Mouse (Mus musculus) CD4-positive helper T cell, adult 2 months (primary cell): ENCODE data around the gene Sik1.

Experiments used
- DNase-seq: peaks from one replicate; pipeline ENCODE4 v3.0.0-alpha.2; 2012; ENCODE audit warnings: low read depth, missing footprints, low spot score

Sik1 gene

DNA sequence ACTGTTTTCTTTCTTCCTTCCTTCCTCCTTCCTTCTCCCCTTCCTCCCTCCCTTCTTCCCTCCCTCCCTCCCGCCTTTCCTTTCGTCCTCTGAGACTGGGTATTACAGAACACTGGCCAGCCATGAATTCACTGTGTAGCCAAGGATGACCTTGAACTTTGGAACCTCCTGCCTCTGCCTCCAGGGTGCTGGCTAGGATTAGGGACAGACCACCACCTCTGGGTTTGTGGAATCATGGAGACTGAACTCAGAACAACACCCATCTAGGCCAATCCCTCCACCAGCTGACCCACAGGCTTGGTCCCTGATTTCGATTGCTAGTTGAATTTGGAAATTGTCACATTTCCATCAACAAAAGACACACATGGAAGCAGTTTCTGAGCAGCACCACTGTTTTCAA, 49.1 kb downstream of the Sik1 start:
- DNase-seq: no peak

DNA sequence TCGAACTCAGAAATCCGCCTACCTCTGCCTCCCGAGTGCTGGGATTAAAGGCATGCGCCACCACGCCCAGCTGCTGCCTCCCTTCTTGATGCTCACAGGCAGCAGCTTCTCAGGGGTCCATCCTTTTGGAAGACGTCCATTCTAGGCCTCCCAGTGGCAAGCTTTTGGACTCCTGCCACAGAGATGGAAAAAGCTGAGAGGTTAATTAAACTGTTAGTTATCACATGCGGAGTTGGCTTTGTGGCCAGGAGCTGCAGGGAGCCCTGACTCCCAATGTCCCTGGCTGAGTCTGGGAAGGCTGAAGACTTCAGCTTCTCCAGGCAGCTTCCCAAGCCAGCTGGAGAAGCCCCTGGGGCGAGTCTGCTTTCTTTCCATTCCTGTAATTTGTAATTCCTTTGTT, 49.6 kb downstream of the Sik1 start:
- DNase-seq: no peak

DNA sequence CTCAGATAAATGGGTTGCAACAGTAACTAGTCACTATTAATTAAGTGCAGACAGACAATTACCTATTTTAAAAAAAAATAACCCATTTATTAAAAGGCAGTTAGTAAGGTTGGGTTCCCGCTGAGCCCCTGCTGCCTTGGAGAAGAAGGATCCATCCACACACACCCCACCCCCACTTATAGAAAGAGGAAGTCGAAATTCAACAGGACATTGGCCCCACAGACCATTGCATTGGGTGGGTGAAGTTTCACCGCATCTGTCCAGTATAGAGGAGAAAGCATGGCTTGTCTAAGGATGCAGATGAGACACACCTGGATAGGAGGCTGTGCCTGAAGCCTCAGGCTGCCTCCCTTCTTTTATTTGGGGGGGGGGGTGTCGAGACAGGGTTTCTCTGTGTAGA, 50.0 kb downstream of the Sik1 start:
- DNase-seq: no peak

DNA sequence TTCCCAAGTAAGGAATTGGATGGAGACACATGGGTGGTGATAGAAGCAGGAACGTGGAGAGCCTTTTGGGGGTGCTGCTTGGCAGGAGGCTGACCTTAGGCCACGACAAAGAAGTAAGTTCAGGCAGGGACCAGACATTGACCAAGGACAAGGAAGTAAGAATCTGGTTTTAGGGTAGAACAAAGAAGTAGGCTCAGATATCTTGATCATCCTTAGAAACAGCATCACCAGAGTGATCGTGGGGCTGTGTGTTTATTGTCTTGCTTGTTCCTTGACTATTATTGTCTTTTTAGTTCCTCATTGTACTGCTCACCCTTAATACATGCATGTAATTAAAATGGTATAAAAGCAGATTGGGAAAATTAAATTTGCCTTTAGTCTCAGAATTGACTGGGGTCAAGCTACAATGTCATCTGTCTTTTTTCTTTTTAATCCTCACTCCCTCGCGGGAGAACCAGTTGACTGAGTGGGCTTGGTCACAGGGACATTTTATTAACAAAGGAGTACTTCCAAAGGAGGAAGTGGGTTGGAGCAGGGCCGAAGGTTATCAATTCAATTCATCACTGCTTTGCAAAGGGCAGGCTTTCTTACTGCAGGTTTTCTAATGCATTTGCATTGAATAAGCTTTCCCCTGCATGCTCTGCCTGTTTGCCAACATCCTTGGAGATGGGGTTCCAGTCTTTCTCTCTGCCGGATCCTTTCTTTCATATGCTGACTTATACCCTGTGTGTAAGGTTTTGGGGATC, 53.2 kb downstream of the Sik1 start:
- DNase-seq: no peak

DNA sequence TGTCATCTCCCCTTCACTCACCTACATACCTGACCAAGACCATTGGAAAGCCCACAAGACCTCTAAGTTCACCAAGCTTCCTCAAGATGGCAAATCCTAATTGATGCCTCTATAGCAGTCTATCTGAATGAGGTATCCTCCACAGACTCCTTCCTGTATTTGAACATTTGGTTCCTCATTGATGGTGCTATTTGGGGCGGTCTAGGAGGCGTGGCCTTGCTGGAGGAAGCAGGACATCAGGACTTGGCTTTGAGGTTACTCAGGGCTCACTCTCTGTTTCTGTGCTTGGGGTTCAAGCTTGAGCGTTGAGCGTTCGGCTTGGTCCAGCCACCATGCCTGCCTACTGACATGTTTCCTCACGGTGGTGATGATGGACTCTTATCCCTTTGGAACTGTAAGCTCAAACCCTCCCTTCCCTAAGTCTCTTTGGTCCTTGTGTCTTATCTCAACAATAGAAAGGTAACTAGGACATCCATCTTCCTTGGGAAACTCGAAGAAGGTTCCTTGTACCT, 54.7 kb downstream of the Sik1 start:
- no peak for DNase-seq

DNA sequence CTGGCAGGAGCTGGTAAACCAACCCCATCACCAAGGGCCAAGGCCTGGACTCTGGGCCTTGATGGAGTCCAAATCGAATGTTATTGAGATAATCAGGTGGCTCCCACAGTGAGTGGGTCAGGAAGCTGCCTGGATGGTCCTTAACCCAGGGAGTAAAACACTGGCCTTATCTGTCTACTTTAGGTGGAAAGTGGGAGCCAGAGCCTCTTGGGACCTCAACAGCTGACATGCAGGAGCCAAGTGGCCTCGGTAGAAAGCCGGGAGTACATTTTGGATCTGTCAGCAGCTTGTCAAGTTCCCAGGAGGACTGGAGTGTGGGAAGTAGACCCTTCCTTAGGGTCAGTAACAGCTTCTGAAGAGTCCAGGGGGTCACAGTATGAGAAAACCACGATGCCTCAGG, 59.7 kb downstream of the Sik1 start:
- no peak for DNase-seq
